Mouse (Mus musculus) bone marrow, adult 2 months (tissue): ENCODE results near the gene Pskh1. TPM values are rescaled to one million over a fixed set of nuclear protein-coding genes. Genes with fewer than 3 reads are reported as not detected.

Experiments used
- H3K27ac ChIP-seq: fragments of 200-500 bp; 2 replicates; pipeline ENCODE4 v1.5.1; 2012; ENCODE audit warnings: low read depth, mild to moderate bottlenecking, control low read depth, inconsistent platforms, low read length; ENCODE audit not compliant: control insufficient read depth, poor library complexity, insufficient read depth
- H3K4me1 ChIP-seq: fragments of 200-500 bp; 2 replicates; pipeline ENCODE4 v1.6.1; 2011; ENCODE audit warnings: low read length; ENCODE audit not compliant: control insufficient read depth, insufficient read depth
- H3K4me3 ChIP-seq: fragments of 200-500 bp; replicated peaks from 2 replicates; pipeline ENCODE3; 2011; ENCODE audit warnings: mild to moderate bottlenecking, low read depth, low read length, control low read depth; ENCODE audit not compliant: control insufficient read depth
- CTCF ChIP-seq: fragments of 200-500 bp; IDR thresholded peaks from 2 replicates; pipeline ENCODE4 v1.5.1; 2011; ENCODE audit warnings: low read length, control low read depth; ENCODE audit not compliant: control insufficient read depth, insufficient read depth
- POLR2A ChIP-seq: fragments of 200-500 bp; IDR thresholded peaks from 2 replicates; pipeline ENCODE4 v1.6.1; 2011; ENCODE audit warnings: low read depth, mild to moderate bottlenecking, control low read depth, low read length, borderline replicate concordance; ENCODE audit not compliant: control insufficient read depth
- WGBS: fragments of 180-500 bp; shearing (Covaris S2); methylation state at CpG from one replicate; pipeline ENCODE4 v1.1.7; 2018; 5-methylcytosine and 5-hydroxymethylcytosine counted together
- polyA plus RNA-seq: library from polyadenylated mRNA; stranded (reverse); fragments of >200 nt; gene quantifications from 2 replicates; pipeline ENCODE4 v1.2.4, GENCODE M21; 2011; ENCODE audit warnings: low replicate concordance; ENCODE audit not compliant: missing spikeins, insufficient read depth, insufficient read length

Pskh1 gene
- polyA plus RNA-seq, 1 experiment: 2.9 TPM

- WGBS: 12% methylated on average over 19 of the region's 19 CpGs
- Histone ChIP-seq H3K4me1 (peaks cover 2% of the 10 kb centered on the region; the same call in 1 of the 2 replicates), H3K4me3 (peak overlapping the region; percentile 18), H3K27ac (peak overlapping the region; percentile 70)
- TF ChIP-seq POLR2A: no peak
Measured at GRCm38 (mm10) chr8:105966692-105967311, 66.6 kb downstream of the Pskh1 start.

- 70% methylated on average over 1 of the region's 1 CpGs for WGBS
- TF ChIP-seq CTCF (no peak), POLR2A (no peak)
- Histone ChIP-seq H3K4me1 (peaks cover 2% of the 10 kb centered on the region; the same call in 1 of the 2 replicates), H3K4me3 (no peak overlapping the region), H3K27ac (no peak overlapping the region)
Measured at GRCm38 (mm10) chr8:105969367-105969766, 69.1 kb downstream of the Pskh1 start.

- no peaks in the 10 kb centered on the region for H3K4me1 ChIP-seq
- TF ChIP-seq CTCF (no peak), POLR2A (no peak)
- 82% methylated on average over 8 of the region's 8 CpGs for WGBS
- H3K27ac ChIP-seq: no peak overlapping the region
- no peak overlapping the region for H3K4me3 ChIP-seq
Measured at GRCm38 (mm10) chr8:105971019-105971720, 70.9 kb downstream of the Pskh1 start.

GRCm38 (mm10) chr8:105975363-105975762 lies 75.1 kb downstream of the Pskh1 start:
- no peak overlapping the region for H3K4me3 ChIP-seq
- H3K27ac ChIP-seq: no peak overlapping the region
- WGBS: 74% methylated on average over 7 of the region's 7 CpGs
- TF ChIP-seq POLR2A: no peak
- no peak for TF ChIP-seq CTCF
- no peaks in the 10 kb centered on the region; the same call in 1 of the 2 replicates for H3K4me1 ChIP-seq

GRCm38 (mm10) chr8:105979325-105979724 lies 79.1 kb downstream of the Pskh1 start, which contains the start of gene Dpep3:
Gene Dpep3 (minus strand): TSS chr8:105979429.
- Histone ChIP-seq H3K27ac (no peak within 1 kb of the TSS), H3K4me1 (peaks cover 2% of the 10 kb centered on the region), H3K4me3 (no peak within 1 kb of the TSS)
- TF ChIP-seq CTCF (no peak), POLR2A (no peak)
- WGBS: 90% methylated on average over 15 of the region's 15 CpGs

GRCm38 (mm10) chr8:105981146-105981545 lies 80.9 kb downstream of the Pskh1 start:
- Histone ChIP-seq H3K4me1 (peaks cover 2% of the 10 kb centered on the region), H3K27ac (no peak overlapping the region), H3K4me3 (no peak overlapping the region)
- WGBS: 95% methylated on average over 1 of the region's 1 CpGs
- no peak for TF ChIP-seq CTCF
- TF ChIP-seq POLR2A: no peak

Other genes with a start within 250 kb of the Pskh1 start
- gene Carmil2, start 214.2 kb upstream of the Pskh1 start, polyA plus RNA-seq: 21.2 and 42.6 TPM in 2 replicates
- 26.8 and 33.4 TPM in 2 replicates for gene Acd, start 199.3 kb upstream of the Pskh1 start, polyA plus RNA-seq
- gene Pard6a, start 199.3 kb upstream of the Pskh1 start, polyA plus RNA-seq: 5.3 and 6.4 TPM in 2 replicates
- not detected in 2 replicates for gene 4933405L10Rik, start 192.8 kb upstream of the Pskh1 start, polyA plus RNA-seq
- 11.5 and 18.9 TPM in 2 replicates for gene Enkd1, start 192.2 kb upstream of the Pskh1 start, polyA plus RNA-seq
- 1.2 and 2.0 TPM in 2 replicates for gene Gfod2, start 141.8 kb upstream of the Pskh1 start, polyA plus RNA-seq
- gene Ranbp10, start 73.1 kb upstream of the Pskh1 start, polyA plus RNA-seq: 90.8 and 98.0 TPM in 2 replicates
- 3.6 TPM in 1 of 2 replicates, not detected in the other for gene Tsnaxip1, start 72.7 kb upstream of the Pskh1 start, polyA plus RNA-seq
- gene Cenpt, start 47.2 kb upstream of the Pskh1 start, polyA plus RNA-seq: 30.3 and 73.2 TPM in 2 replicates
- 9.8 and 12.6 TPM in 2 replicates for gene Thap11, start 45.3 kb upstream of the Pskh1 start, polyA plus RNA-seq
- gene Nutf2, start 39.9 kb upstream of the Pskh1 start, polyA plus RNA-seq: 35.2 and 54.8 TPM in 2 replicates
- 18.9 and 44.1 TPM in 2 replicates for gene Edc4, start 19.6 kb upstream of the Pskh1 start, polyA plus RNA-seq
- 2.5 TPM in 1 of 2 replicates, not detected in the other for gene Nrn1l, start 6.9 kb upstream of the Pskh1 start, polyA plus RNA-seq
- gene Ctrl, start 33.4 kb downstream of the Pskh1 start, polyA plus RNA-seq: not detected in 2 replicates
- 88.5 and 149 TPM in 2 replicates for gene Psmb10, start 38.0 kb downstream of the Pskh1 start, polyA plus RNA-seq
- gene Lcat, start 42.9 kb downstream of the Pskh1 start, polyA plus RNA-seq: 4.6 and 15.5 TPM in 2 replicates
- gene Slc12a4, start 65.7 kb downstream of the Pskh1 start, polyA plus RNA-seq: 15.9 and 21.3 TPM in 2 replicates
- gene Dpep3, start 79.0 kb downstream of the Pskh1 start, polyA plus RNA-seq: not detected in 2 replicates
- 13.5 and 17.1 TPM in 2 replicates for gene Dus2, start 90.9 kb downstream of the Pskh1 start, polyA plus RNA-seq
- gene Dpep2nb, start 105.5 kb downstream of the Pskh1 start, polyA plus RNA-seq: not detected in 2 replicates
- gene Ddx28, start 111.4 kb downstream of the Pskh1 start, polyA plus RNA-seq: 4.0 and 6.0 TPM in 2 replicates
- 8.5 and 17.8 TPM in 2 replicates for gene Nfatc3, start 158.4 kb downstream of the Pskh1 start, polyA plus RNA-seq
- not detected in 2 replicates for gene Esrp2, start 236.5 kb downstream of the Pskh1 start, polyA plus RNA-seq
- 8.4 and 20.8 TPM in 2 replicates for gene Pla2g15, start 250.0 kb downstream of the Pskh1 start, polyA plus RNA-seq